Mouse (Mus musculus) spleen, adult 2 months (tissue): ENCODE data around the gene Smn1.

ENCODE experiments used
- CTCF ChIP-seq: fragments of 200-500 bp; IDR thresholded peaks from 2 replicates; pipeline ENCODE4 v1.5.1; 2011; ENCODE audit warnings: mild to moderate bottlenecking, inconsistent platforms; ENCODE audit not compliant: insufficient read depth, insufficient read length, insufficient replicate concordance; ENCODE audit errors: extremely low read depth
- POLR2A ChIP-seq: fragments of 200-500 bp; IDR thresholded peaks from 2 replicates; pipeline ENCODE4 v1.6.1; 2011; ENCODE audit warnings: low read depth, low read length, inconsistent platforms

- TF ChIP-seq CTCF (no peak), POLR2A (no peak)
These were observed 21.5 kb upstream of the Smn1 start for GRCm38 (mm10) chr13:100103052-100103658.
